10 mouse cellular contexts compared by ENCODE assay signal in genomic region chr16:91378991-91379390, GRCm38 (mm10). TPM values are rescaled to one million over a fixed set of nuclear protein-coding genes. Genes with fewer than 3 reads are reported as not detected.
DNase-seq lines count a peak whose midpoint lies in the region; ATAC-seq and TF ChIP-seq lines count a peak whose summit lies in the region.
"Had no signal": no experiment of that assay in that cellular context is flagged by ENCODE, and none has a peak within 500 bp of the region (broad histone marks: within the 10 kb centered on the region; RNA-seq: fewer than 3 reads in every experiment).

No protein-coding gene starts in this region.

- TF ChIP-seq POLR2A in cerebellum, adult 2 months (IDR thresholded peaks at IDR 0.05; ENCODE audit: borderline replicate concordance, insufficient read depth, low read length) = no peak

- H3K36me3 ChIP-seq in heart, embryonic 14.5 days (ENCODE audit: control insufficient read depth, insufficient read depth, low read length) = peaks cover 15% of the 10 kb centered on the region
- peaks cover 13% of the 10 kb centered on the region for H3K36me3 ChIP-seq in hindbrain, embryonic 13.5 days
- H3K36me3 ChIP-seq in midbrain, embryonic 14.5 days (ENCODE audit: control insufficient read depth, insufficient read depth, low read length) = 0 out of 2 replicates have a peak, but pooled peaks cover 5% of the 10 kb centered on the region

- WGBS in heart, embryonic 14.5 days = 19% methylated on average over 9 of the region's 9 CpGs
- 35% methylated on average over 9 of the region's 9 CpGs for WGBS in hindbrain, embryonic 13.5 days
- WGBS in midbrain, embryonic 14.5 days = 29% methylated on average over 9 of the region's 9 CpGs
- 47% methylated on average over 9 of the region's 9 CpGs for WGBS in cerebellum, adult 2 months

- peak overlapping the region in 1 of 2 experiments; percentile 22; a peak in 1 of 4 replicates for H3K4me3 ChIP-seq in heart, embryonic 14.5 days (ENCODE audit: control insufficient read depth in 1 of 2, insufficient read depth in 1 of 2, low read depth in 1 of 2, low read length in 2 of 2)
- H3K4me3 ChIP-seq in brown adipose tissue, adult 24 weeks (ENCODE audit: insufficient read depth, low read depth, low read length) = peak overlapping the region; percentile 44
- no peak overlapping the region for H3K4me3 ChIP-seq in hindbrain, embryonic 13.5 days
- no peak overlapping the region for H3K4me3 ChIP-seq in midbrain, embryonic 14.5 days (replicated peaks; ENCODE audit: low read depth, low read length)
- H3K4me3 ChIP-seq in cerebellum, adult 2 months (replicated peaks; ENCODE audit: insufficient read depth, low read depth, low read length) = no peak overlapping the region

- H3K27ac ChIP-seq in heart, embryonic 14.5 days (replicated peaks in 1 of 2; ENCODE audit: control insufficient read depth in 1 of 2, insufficient read depth in 1 of 2, low read depth in 2 of 2, low read length in 2 of 2) = peak overlapping the region; percentile 62 to 76
- peak overlapping the region; percentile 93 for H3K27ac ChIP-seq in brown adipose tissue, adult 24 weeks (replicated peaks; ENCODE audit: low read depth, low read length)
- H3K27ac ChIP-seq in hindbrain, embryonic 13.5 days = peak overlapping the region; percentile 72
- H3K27ac ChIP-seq in midbrain, embryonic 14.5 days (replicated peaks; ENCODE audit: low read depth, low read length) = peak overlapping the region; percentile 39
- H3K27ac ChIP-seq in cerebellum, adult 2 months (ENCODE audit: insufficient read depth, low read length) = no peak overlapping the region

- H3K27me3 ChIP-seq in heart, embryonic 14.5 days (ENCODE audit: control insufficient read depth, insufficient read depth, low read length) = no peaks in the 10 kb centered on the region
- no peaks in the 10 kb centered on the region for H3K27me3 ChIP-seq in hindbrain, embryonic 13.5 days
- no peaks in the 10 kb centered on the region for H3K27me3 ChIP-seq in midbrain, embryonic 14.5 days (ENCODE audit: control insufficient read depth, insufficient read depth, low read length)
- H3K27me3 ChIP-seq in cerebellum, adult 2 months (ENCODE audit: control insufficient read depth, insufficient read depth, low read length) = no peaks in the 10 kb centered on the region

- peaks cover 14 to 22% of the 10 kb centered on the region in 2 experiments for H3K4me1 ChIP-seq in heart, embryonic 14.5 days (ENCODE audit: control insufficient read depth in 2 of 2, insufficient read depth in 2 of 2, low read length in 2 of 2)
- H3K4me1 ChIP-seq in brown adipose tissue, adult 24 weeks (ENCODE audit: control insufficient read depth, insufficient read depth, insufficient read length, low read length) = peaks cover 46% of the 10 kb centered on the region
- H3K4me1 ChIP-seq in hindbrain, embryonic 13.5 days (replicated peaks) = peaks cover 22% of the 10 kb centered on the region
- no peaks in the 10 kb centered on the region for H3K4me1 ChIP-seq in midbrain, embryonic 14.5 days (ENCODE audit: control insufficient read depth, insufficient read depth, low read length)
- no peaks in the 10 kb centered on the region for H3K4me1 ChIP-seq in cerebellum, adult 2 months (ENCODE audit: control insufficient read depth, insufficient read depth, low read length)

- DNase-seq in heart, postnatal 25 days (ENCODE audit: low spot score) = no peak
- peak; percentile 19 for DNase-seq in midbrain, embryonic 14.5 days
- DNase-seq in cerebellum, adult 2 months = no peak
- no peak for DNase-seq in cerebellum, adult 8-10 months
- DNase-seq in spleen, adult 18-20 months = no peak

- ATAC-seq in heart, embryonic 14.5 days (ENCODE audit: insufficient number of reproducible peaks, insufficient read depth, low FRiP score, low read depth) = no peak
- peak; percentile 54; the same call in 1 of the 2 replicates for ATAC-seq in hindbrain, embryonic 13.5 days (ENCODE audit: low FRiP score)
- ATAC-seq in midbrain, embryonic 14.5 days (ENCODE audit: low FRiP score, low TSS enrichment) = peak; percentile 55; the same call in 1 of the 2 replicates

- no peak for TF ChIP-seq CTCF in cerebellum, adult 2 months (IDR thresholded peaks at IDR 0.05; ENCODE audit: borderline replicate concordance, insufficient read depth, low read depth, low read length)

- intact Hi-C loops in heart, postnatal 25 days (cut with DNase I) = no loop called here

- H3K4me2 ChIP-seq in heart, embryonic 14.5 days (ENCODE audit: low read length) = peak overlapping the region; percentile 56
- H3K4me2 ChIP-seq in hindbrain, embryonic 13.5 days = 0 out of 2 replicates have a peak overlapping the region, but pooled peaks have one; percentile 26
- H3K4me2 ChIP-seq in midbrain, embryonic 14.5 days (ENCODE audit: low read length) = no peak overlapping the region

- H3K9me3 ChIP-seq in heart, embryonic 14.5 days (ENCODE audit: control insufficient read depth, low read length) = no peaks in the 10 kb centered on the region
- H3K9me3 ChIP-seq in hindbrain, embryonic 13.5 days = no peaks in the 10 kb centered on the region
- no peaks in the 10 kb centered on the region for H3K9me3 ChIP-seq in midbrain, embryonic 14.5 days (ENCODE audit: control insufficient read depth, low read length)
- H3K9me3 ChIP-seq: G1E had no signal

- peak overlapping the region; percentile 49; the same call in 1 of the 2 replicates for H3K9ac ChIP-seq in heart, embryonic 14.5 days (ENCODE audit: low read length)
- H3K9ac ChIP-seq in hindbrain, embryonic 13.5 days = no peak overlapping the region
- H3K9ac ChIP-seq in midbrain, embryonic 14.5 days (replicated peaks; ENCODE audit: low read length) = no peak overlapping the region

RNA-seq across cellular contexts. Expression of gene Ifnar2, which starts 6.4 kb away (rescaled TPM):
- polyA plus RNA-seq in heart, embryonic 14.5 days (2014; fragmentation: Nextera tagmentation; extraction: Ambion mirVana) = 57.4 and 59.2 TPM in 2 replicates
- total RNA-seq in heart, postnatal 25 days (2021) = 10 to 100 TPM; 34.5 to 37.6 TPM
- 147 and 149 TPM in 2 replicates for polyA plus RNA-seq in brown adipose tissue, adult 24 weeks (2012; ENCODE audit: insufficient read depth, insufficient read length, missing spikeins)
- polyA plus RNA-seq in hindbrain, embryonic 13.5 days (2015; fragmentation: Nextera tagmentation; extraction: Ambion mirVana) = 33.2 and 36.3 TPM in 2 replicates
- 29.0 and 32.2 TPM in 2 replicates for polyA plus RNA-seq in midbrain, embryonic 14.5 days (2014; fragmentation: Nextera tagmentation; extraction: Ambion mirVana)
- polyA plus RNA-seq in cerebellum, adult 2 months (2012; rRNA removed) = 33.9 and 35.5 TPM in 2 replicates

RNA-seq across cellular contexts. Expression of gene Gm21970, which starts 12.5 kb away (rescaled TPM):
- not detected in 2 replicates for polyA plus RNA-seq in heart, embryonic 14.5 days (2014; fragmentation: Nextera tagmentation; extraction: Ambion mirVana)
- total RNA-seq in heart, postnatal 25 days (2021) = not detected
- 13.8 TPM in 1 of 2 replicates, not detected in the other for polyA plus RNA-seq in brown adipose tissue, adult 24 weeks (2012; ENCODE audit: insufficient read depth, insufficient read length, missing spikeins)
- not detected in 2 replicates for polyA plus RNA-seq in hindbrain, embryonic 13.5 days (2015; fragmentation: Nextera tagmentation; extraction: Ambion mirVana)
- polyA plus RNA-seq in midbrain, embryonic 14.5 days (2014; fragmentation: Nextera tagmentation; extraction: Ambion mirVana) = not detected in 2 replicates
- not detected in 2 replicates for polyA plus RNA-seq in cerebellum, adult 2 months (2012; rRNA removed)
- total RNA-seq: layer of hippocampus, postnatal 25 days had no signal
- polyA plus RNA-seq: G1E had no signal

RNA-seq across cellular contexts. Expression of gene Il10rb, which starts 27.0 kb away (rescaled TPM):
- polyA plus RNA-seq in heart, embryonic 14.5 days (2014; fragmentation: Nextera tagmentation; extraction: Ambion mirVana) = 58.5 and 59.2 TPM in 2 replicates
- total RNA-seq in heart, postnatal 25 days (2021) = 100 to 1,000 TPM in 1 of 2 experiments, 10 to 100 TPM in 1; 97.5 to 105 TPM
- 29.5 and 44.8 TPM in 2 replicates for polyA plus RNA-seq in brown adipose tissue, adult 24 weeks (2012; ENCODE audit: insufficient read depth, insufficient read length, missing spikeins)
- 10.1 and 11.1 TPM in 2 replicates for polyA plus RNA-seq in hindbrain, embryonic 13.5 days (2015; fragmentation: Nextera tagmentation; extraction: Ambion mirVana)
- polyA plus RNA-seq in midbrain, embryonic 14.5 days (2014; fragmentation: Nextera tagmentation; extraction: Ambion mirVana) = 5.4 and 9.3 TPM in 2 replicates
- polyA plus RNA-seq in cerebellum, adult 2 months (2012; rRNA removed) = 9.1 and 10.4 TPM in 2 replicates
